Mouse (Mus musculus): ENCODE results near the gene Ric3. TPM values are rescaled to one million over a fixed set of nuclear protein-coding genes. Genes with fewer than 3 reads are reported as not detected.
A peak's percentile ranks its signal among the peaks of the same experiment; 100 is the strongest.

The Ric3 gene
- polyA plus RNA-seq, 1 experiment: 10.3 TPM

GRCm38 (mm10) chr7:109000315-109000954, 82.7 kb downstream of the Ric3 start:
- no peak for DNase-seq (ENCODE audit: low spot score)

DNA sequence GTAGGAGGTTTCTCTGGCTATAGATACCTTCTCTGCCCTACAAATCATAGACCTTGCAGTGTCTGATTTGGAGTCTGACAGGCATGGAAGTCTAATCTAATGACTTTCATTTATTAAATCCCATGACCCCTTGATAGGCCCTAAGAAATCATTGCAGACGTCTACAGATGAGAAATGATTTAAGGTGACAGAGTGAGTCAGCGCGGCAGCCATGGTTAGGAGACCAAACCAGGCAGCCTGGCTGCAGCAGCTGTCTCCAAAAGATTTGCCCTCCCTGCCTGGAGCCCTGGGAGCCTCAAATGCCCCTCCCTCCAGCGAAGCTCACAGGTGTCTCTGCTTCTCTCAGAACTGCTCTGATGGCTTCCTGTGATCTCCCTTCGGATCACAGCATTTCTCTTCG, 87.0 kb downstream of the Ric3 start:
- no peak for DNase-seq (ENCODE audit: low spot score)

- DNase-seq (ENCODE audit: low spot score): peak; percentile 14
These were observed 89.2 kb downstream of the Ric3 start for GRCm38 (mm10) chr7:108993881-108994291.

- peak; percentile 18 for DNase-seq (ENCODE audit: low spot score)
These were observed 89.9 kb downstream of the Ric3 start for GRCm38 (mm10) chr7:108993230-108993629.

DNA sequence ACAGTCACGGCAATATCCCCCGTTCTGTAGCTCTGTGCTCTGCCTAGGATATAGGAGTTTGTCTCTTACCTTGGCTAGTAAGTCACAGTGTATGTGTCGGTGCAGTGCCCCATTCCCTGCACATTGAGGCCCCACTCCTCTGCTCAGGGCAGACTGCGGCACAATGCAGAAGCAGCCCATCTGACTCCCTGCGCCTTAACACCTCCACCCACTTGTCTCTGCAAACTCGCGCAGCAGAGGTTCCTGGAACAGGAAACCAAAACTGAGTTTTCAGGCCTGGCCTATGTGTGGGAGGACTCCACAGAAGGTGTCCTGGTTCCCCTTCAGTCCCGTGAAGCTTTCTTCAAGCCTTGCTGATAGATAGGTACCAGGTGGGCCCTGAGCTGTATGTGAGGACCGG, 91.9 kb downstream of the Ric3 start:
- peak; percentile 8 for DNase-seq (ENCODE audit: low spot score)

GRCm38 (mm10) chr7:108985934-108986708, 97.0 kb downstream of the Ric3 start:
- no peak for DNase-seq (ENCODE audit: low spot score)

Other genes with a start within 250 kb of the Ric3 start
- not detected in 2 replicates for gene Olfr516, start 232.8 kb downstream of the Ric3 start, polyA plus RNA-seq (2012; rRNA removed)
- gene Olfr517, start 211.0 kb downstream of the Ric3 start, polyA plus RNA-seq (2012; rRNA removed): not detected in 2 replicates
- not detected in 2 replicates for gene Olfr518, start 198.3 kb downstream of the Ric3 start, polyA plus RNA-seq (2012; rRNA removed)
- not detected in 2 replicates for gene Olfr519, start 188.9 kb downstream of the Ric3 start, polyA plus RNA-seq (2012; rRNA removed)
- gene Nlrp10, start 153.2 kb downstream of the Ric3 start, polyA plus RNA-seq (2012; rRNA removed): 0.47 and 0.52 TPM in 2 replicates
- 119 and 192 TPM in 2 replicates for gene Eif3f, start 148.9 kb downstream of the Ric3 start, polyA plus RNA-seq (2012; rRNA removed)
- 1.6 and 1.7 TPM in 2 replicates for gene Tub, start 133.0 kb downstream of the Ric3 start, polyA plus RNA-seq (2012; rRNA removed)
- gene Lmo1, start 91.9 kb upstream of the Ric3 start, polyA plus RNA-seq (2012; rRNA removed): 155 and 164 TPM in 2 replicates